Mouse (Mus musculus) forebrain, embryonic 13.5 days (tissue): ENCODE results near the gene Zfp473. TPM values are rescaled to one million over a fixed set of nuclear protein-coding genes. Genes with fewer than 3 reads are reported as not detected.
"Not testable (repeated sequence)": the region's sequence is repeated elsewhere in the genome, so short reads cannot be mapped to it uniquely, and the experiment has no call there.

Source experiments
- ATAC-seq: fragments of 200-750 bp; cut with Nextera tagmentation; 2 replicates; pipeline ENCODE4 v1.8.0; 2017
- H3K27ac ChIP-seq: fragments of 300-500 bp; sonication (generic); 2 replicates; pipeline ENCODE4 v1.5.1; 2015; ENCODE audit warnings: inconsistent platforms, mild to moderate bottlenecking, moderate library complexity
- H3K27me3 ChIP-seq: fragments of 300-500 bp; sonication (generic); 2 replicates; pipeline ENCODE4 v1.6.1; 2015; ENCODE audit warnings: mild to moderate bottlenecking, inconsistent platforms
- H3K36me3 ChIP-seq: fragments of 300-500 bp; sonication (generic); 2 replicates; pipeline ENCODE4 v1.6.1; 2015; ENCODE audit warnings: mild to moderate bottlenecking, inconsistent platforms; ENCODE audit not compliant: poor library complexity, severe bottlenecking
- H3K4me1 ChIP-seq: fragments of 300-500 bp; sonication (generic); 2 replicates; pipeline ENCODE4 v1.6.1; 2015; ENCODE audit warnings: inconsistent platforms
- H3K4me2 ChIP-seq: fragments of 300-500 bp; sonication (generic); 2 replicates; pipeline ENCODE4 v1.6.1; 2015; ENCODE audit warnings: inconsistent platforms, mild to moderate bottlenecking, moderate library complexity
- H3K4me3 ChIP-seq: fragments of 300-500 bp; sonication (generic); 2 replicates; pipeline ENCODE4 v1.5.1; 2015; ENCODE audit warnings: mild to moderate bottlenecking, inconsistent platforms
- H3K9ac ChIP-seq: fragments of 300-500 bp; sonication (generic); 2 replicates; pipeline ENCODE4 v1.6.1; 2015; ENCODE audit warnings: mild to moderate bottlenecking, inconsistent platforms
- H3K9me3 ChIP-seq: fragments of 300-500 bp; sonication (generic); replicated peaks from 2 replicates; pipeline ENCODE4 v1.6.1; 2016; ENCODE audit warnings: inconsistent platforms
- WGBS: fragments of 180-500 bp; shearing (Covaris S2); methylation state at CpG from one replicate; pipeline ENCODE4 v1.1.7; 2015; 5-methylcytosine and 5-hydroxymethylcytosine counted together
- polyA plus RNA-seq: library from polyadenylated mRNA; unstranded; fragments of >200 nt; fragmentation: Nextera tagmentation; extraction: Ambion mirVana; gene quantifications from 2 replicates; pipeline ENCODE4 v1.2.1, GENCODE M21; 2015

The Zfp473 gene
- polyA plus RNA-seq, 1 experiment from 2014 or later: 1.4 TPM

DNA sequence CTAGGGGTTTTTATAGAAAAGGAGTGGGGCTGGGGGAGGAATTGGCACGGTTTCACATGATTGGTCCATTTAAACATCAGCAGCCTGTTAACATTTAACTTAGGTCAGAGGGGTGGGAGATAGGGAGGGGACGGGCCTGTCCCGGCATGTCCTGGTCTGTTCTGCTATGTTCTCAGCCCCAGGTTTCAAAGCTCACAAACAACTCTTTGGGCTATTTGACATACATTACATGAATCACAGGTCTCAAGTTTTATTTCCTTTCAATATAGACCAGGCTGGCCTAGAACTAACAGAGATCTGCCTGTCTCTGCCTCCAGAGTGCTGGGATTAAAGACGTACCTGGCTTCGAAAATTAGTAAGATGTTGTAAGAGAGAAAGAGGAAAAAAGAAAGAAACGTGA is 42.8 kb downstream of the Zfp473 start:
- H3K9me3 ChIP-seq, H3K4me3 ChIP-seq, H3K27me3 ChIP-seq, H3K4me2 ChIP-seq, H3K4me1 ChIP-seq, H3K9ac ChIP-seq, H3K27ac ChIP-seq, H3K36me3 ChIP-seq, ATAC-seq: not testable (repeated sequence)
- 93% methylated on average over 6 of the region's 6 CpGs for WGBS

DNA sequence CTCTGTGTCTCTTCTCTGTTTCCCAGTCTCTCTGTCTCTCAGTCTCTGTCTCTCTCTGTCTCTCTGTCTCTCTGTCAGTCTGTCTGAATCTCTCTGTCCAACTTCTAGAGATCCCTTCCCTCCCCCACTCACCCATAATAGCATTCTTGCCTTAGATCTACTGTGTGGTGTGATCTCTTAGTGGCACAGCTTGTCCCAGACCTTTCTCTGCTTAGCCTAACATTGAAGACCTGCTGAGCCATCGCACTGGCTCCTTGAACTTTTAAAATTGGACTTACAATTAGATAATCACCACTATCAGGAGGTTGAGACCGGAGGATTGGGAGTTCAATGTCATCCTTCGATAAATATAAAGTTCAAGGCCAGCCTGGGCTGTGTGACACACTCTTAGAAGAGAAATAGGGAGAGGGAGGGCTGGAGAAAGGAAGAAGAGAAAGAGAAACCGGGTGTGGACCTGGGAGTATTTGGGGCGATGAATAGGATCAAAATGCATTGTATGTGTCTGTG is 43.6 kb downstream of the Zfp473 start:
- Histone ChIP-seq H3K27me3 (no peaks in the 10 kb centered on the region), H3K36me3 (no peaks in the 10 kb centered on the region), H3K4me1 (no peaks in the 10 kb centered on the region), H3K27ac (no peak overlapping the region), H3K9me3 (0 out of 2 replicates have a peak, but pooled peaks cover 4% of the 10 kb centered on the region), H3K4me3 (no peak overlapping the region), H3K4me2 (no peak overlapping the region), H3K9ac (no peak overlapping the region)
- ATAC-seq: no peak
- WGBS: 87% methylated on average over 5 of the region's 5 CpGs

DNA sequence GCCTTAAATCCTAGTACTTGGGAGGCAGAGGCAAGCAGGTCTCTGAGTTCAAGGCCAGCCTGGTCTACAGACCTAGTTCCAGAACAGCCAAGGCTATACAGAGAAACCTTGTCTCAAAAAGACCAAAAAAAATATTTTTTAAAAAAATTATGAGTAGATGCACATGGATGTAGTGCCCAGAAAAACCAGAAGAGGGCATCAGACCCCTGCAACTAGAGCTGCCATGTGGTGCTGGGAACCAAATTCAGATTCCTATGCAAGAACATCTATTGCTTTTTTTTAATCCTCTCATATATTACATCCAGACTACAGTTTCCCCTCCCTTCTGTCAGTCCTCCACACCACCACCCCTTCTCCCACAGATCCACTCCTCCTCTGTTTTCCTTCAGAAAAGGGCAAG is 44.5 kb downstream of the Zfp473 start:
- no peaks in the 10 kb centered on the region for H3K4me1 ChIP-seq
- H3K9ac ChIP-seq: no peak overlapping the region
- H3K36me3 ChIP-seq: no peaks in the 10 kb centered on the region
- no peak overlapping the region for H3K4me2 ChIP-seq
- no peaks in the 10 kb centered on the region for H3K27me3 ChIP-seq
- H3K27ac ChIP-seq: no peak overlapping the region
- H3K4me3 ChIP-seq: no peak overlapping the region
- 0 out of 2 replicates have a peak, but pooled peaks cover 4% of the 10 kb centered on the region for H3K9me3 ChIP-seq
- no peak for ATAC-seq

DNA sequence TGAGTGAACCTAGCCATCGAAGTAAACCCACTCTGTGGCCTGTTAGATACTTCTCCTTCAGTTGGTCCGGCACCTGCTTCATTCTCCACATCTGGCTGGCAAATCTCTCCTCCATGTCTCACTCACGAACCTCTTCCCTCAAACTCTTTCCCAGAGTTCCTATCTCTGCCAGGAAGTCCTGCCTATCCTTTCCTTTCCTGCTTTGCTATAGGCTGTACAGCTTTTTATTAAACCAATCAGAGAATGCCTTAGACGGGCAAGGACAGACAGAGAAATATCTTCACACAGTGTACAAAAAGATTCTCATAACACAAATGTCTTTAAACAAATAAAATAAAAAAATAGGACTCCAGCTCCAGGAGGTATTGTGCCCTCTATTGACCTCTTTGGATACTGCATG is 45.8 kb downstream of the Zfp473 start:
- no peaks in the 10 kb centered on the region for H3K4me1 ChIP-seq
- no peaks in the 10 kb centered on the region for H3K27me3 ChIP-seq
- H3K9ac ChIP-seq: no peak overlapping the region
- no peak overlapping the region for H3K27ac ChIP-seq
- no peak for ATAC-seq
- H3K36me3 ChIP-seq: no peaks in the 10 kb centered on the region
- 92% methylated on average over 4 of the region's 4 CpGs for WGBS
- no peak overlapping the region for H3K4me3 ChIP-seq
- no peak overlapping the region for H3K4me2 ChIP-seq
- H3K9me3 ChIP-seq: 0 out of 2 replicates have a peak, but pooled peaks cover 3% of the 10 kb centered on the region

- Histone ChIP-seq H3K4me2 (no peak overlapping the region), H3K9me3 (no peaks in the 10 kb centered on the region), H3K27me3 (no peaks in the 10 kb centered on the region), H3K9ac (no peak overlapping the region), H3K36me3 (no peaks in the 10 kb centered on the region), H3K27ac (no peak overlapping the region), H3K4me1 (no peaks in the 10 kb centered on the region), H3K4me3 (no peak overlapping the region)
- ATAC-seq: no peak
- WGBS: 56% methylated on average over 3 of the region's 3 CpGs
These were observed 46.5 kb downstream of the Zfp473 start for GRCm38 (mm10) chr7:44704363-44704762.

DNA sequence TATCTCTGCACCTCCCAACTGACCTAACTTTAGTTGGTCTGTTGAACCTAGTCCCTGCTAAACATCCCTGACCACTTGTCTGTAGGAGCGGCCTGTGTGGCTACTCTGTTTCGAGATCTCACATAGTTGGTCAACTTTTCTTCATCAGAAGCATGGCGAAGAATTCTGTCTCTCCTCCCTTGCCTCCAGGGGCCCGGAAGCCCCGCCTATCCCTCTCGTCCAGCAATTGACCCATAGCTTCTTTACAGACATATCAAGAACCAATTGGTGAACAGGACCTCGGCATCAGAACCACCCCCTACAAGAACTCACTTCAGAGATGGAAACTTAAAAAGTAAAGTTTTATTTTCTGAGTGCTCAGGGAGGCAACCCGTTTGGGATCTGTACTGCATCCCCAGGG is 47.9 kb downstream of the Zfp473 start:
- no peaks in the 10 kb centered on the region for H3K27me3 ChIP-seq
- WGBS: 81% methylated on average over 8 of the region's 8 CpGs
- no peaks in the 10 kb centered on the region for H3K4me1 ChIP-seq
- H3K9ac ChIP-seq: no peak overlapping the region
- no peaks in the 10 kb centered on the region for H3K36me3 ChIP-seq
- no peak for ATAC-seq
- no peak overlapping the region for H3K27ac ChIP-seq
- H3K9me3 ChIP-seq: no peaks in the 10 kb centered on the region
- H3K4me3 ChIP-seq: no peak overlapping the region
- H3K4me2 ChIP-seq: no peak overlapping the region

GRCm38 (mm10) chr7:44701921-44702320 is 48.9 kb downstream of the Zfp473 start:
- WGBS: 8% methylated on average over 5 of the region's 6 CpGs
- Histone ChIP-seq H3K4me2 (no peak overlapping the region), H3K27ac (no peak overlapping the region), H3K4me3 (no peak overlapping the region), H3K4me1 (peaks cover 8% of the 10 kb centered on the region), H3K9ac (no peak overlapping the region), H3K36me3 (no peaks in the 10 kb centered on the region), H3K27me3 (no peaks in the 10 kb centered on the region; the same call in 1 of the 2 replicates), H3K9me3 (no peaks in the 10 kb centered on the region)
- peak; percentile 69; the same call in 1 of the 2 replicates for ATAC-seq

- Histone ChIP-seq H3K27ac (no peak overlapping the region), H3K9ac (no peak overlapping the region), H3K36me3 (no peaks in the 10 kb centered on the region), H3K27me3 (no peaks in the 10 kb centered on the region; the same call in 1 of the 2 replicates), H3K4me2 (no peak overlapping the region), H3K9me3 (no peaks in the 10 kb centered on the region), H3K4me1 (peaks cover 11% of the 10 kb centered on the region), H3K4me3 (no peak overlapping the region)
- 65% methylated on average over 7 of the region's 7 CpGs for WGBS
- ATAC-seq: no peak
These were observed 52.9 kb downstream of the Zfp473 start for GRCm38 (mm10) chr7:44697980-44698379.

DNA sequence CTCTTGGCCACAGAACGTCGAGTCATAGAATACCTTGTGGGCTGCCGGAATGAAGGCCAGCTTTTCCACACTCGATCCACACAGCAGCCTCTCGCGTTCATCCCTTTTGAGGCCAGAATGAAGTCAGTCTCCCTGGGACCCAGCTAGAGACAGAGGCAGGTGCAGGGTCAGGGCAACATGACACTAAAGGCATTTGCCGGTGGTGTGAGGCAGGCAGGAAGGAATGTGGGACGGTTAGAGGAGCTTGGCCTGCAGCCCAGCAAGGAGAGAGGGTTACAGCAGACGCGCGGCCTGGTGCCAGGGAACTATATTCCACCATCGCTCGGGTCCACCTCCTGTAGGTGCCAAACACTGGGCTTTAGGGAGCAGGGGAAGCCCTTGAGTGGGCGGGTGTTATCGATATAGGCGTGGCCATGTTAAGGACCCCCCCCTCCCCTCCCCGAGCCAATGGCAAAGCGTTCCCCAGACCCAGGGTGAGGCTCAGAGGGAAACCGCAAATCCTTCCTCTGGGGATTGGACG is 53.6 kb downstream of the Zfp473 start:
- 0 out of 2 replicates have a peak overlapping the region, but pooled peaks have one; percentile 14 for H3K27ac ChIP-seq
- no peaks in the 10 kb centered on the region for H3K36me3 ChIP-seq
- 15% methylated on average over 20 of the region's 20 CpGs for WGBS
- no peak for ATAC-seq
- H3K4me1 ChIP-seq: peaks cover 11% of the 10 kb centered on the region
- no peak overlapping the region for H3K4me3 ChIP-seq
- no peaks in the 10 kb centered on the region for H3K9me3 ChIP-seq
- no peaks in the 10 kb centered on the region; the same call in 1 of the 2 replicates for H3K27me3 ChIP-seq
- no peak overlapping the region for H3K9ac ChIP-seq
- H3K4me2 ChIP-seq: peak overlapping the region; percentile 27

DNA sequence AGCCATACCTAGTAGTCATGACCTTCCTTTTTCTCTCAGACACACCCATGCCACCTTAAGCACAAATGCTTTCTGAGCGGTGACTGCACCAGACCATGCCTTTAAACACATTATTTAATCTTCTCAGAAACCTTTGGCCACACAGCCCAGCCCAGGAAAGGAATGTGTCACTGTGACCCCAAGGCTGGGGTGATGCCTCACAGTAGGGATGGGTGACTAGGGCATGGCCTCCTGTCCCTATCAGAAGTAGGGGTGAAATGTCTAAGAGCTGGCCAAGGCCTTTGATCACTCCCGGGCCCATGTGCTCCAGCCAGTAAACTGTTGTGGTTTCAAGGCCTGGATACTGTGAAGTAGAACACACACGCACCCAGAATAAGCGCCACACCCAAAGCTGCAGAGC is 55.6 kb downstream of the Zfp473 start:
- H3K27me3 ChIP-seq: no peaks in the 10 kb centered on the region; the same call in 1 of the 2 replicates
- H3K4me2 ChIP-seq: no peak overlapping the region
- WGBS: 91% methylated on average over 4 of the region's 4 CpGs
- ATAC-seq: no peak
- H3K27ac ChIP-seq: no peak overlapping the region
- no peaks in the 10 kb centered on the region for H3K9me3 ChIP-seq
- no peak overlapping the region for H3K9ac ChIP-seq
- H3K36me3 ChIP-seq: no peaks in the 10 kb centered on the region
- no peak overlapping the region for H3K4me3 ChIP-seq
- H3K4me1 ChIP-seq: peaks cover 11% of the 10 kb centered on the region

DNA sequence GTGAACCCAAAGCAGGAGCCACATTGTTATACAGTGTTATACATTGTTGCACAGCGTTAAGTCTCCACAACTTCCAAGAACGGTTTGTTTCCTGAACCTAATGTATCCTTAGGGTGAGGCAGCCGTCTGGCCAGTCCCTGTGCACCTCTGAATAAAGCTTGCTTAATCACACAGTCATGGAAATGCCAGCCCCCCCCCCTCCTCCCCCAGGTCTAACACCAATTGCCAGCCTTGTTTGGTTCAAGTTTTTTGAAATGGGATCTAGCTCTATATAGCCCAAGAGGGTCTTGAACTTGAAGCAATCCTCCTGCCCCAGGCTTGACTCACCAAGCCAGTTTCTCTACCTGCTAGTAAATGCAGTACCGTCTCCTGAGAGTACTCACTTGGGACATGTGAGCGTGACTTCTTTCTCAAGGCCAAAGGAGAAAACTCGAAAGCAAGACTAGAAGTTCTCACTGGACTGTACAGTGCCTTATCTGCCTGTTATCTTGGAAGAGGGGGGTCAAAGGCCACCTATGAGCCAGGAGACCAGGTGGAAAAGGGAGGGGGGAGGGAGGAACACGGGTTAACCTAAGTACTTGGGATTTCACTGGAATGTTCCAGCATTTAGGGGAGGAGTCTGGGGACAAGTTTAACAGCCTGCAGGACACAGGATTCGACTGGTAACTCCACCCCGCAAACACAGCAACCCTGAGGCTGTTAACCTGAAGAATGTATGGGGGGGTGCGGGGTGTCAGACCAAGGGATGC is 57.2 kb downstream of the Zfp473 start:
- Histone ChIP-seq H3K4me3 (no peak overlapping the region), H3K4me1 (peaks cover 11% of the 10 kb centered on the region), H3K36me3 (no peaks in the 10 kb centered on the region), H3K27me3 (no peaks in the 10 kb centered on the region; the same call in 1 of the 2 replicates), H3K27ac (no peak overlapping the region), H3K9ac (no peak overlapping the region), H3K4me2 (no peak overlapping the region), H3K9me3 (no peaks in the 10 kb centered on the region)
- WGBS: 82% methylated on average over 10 of the region's 10 CpGs
- ATAC-seq: no peak

DNA sequence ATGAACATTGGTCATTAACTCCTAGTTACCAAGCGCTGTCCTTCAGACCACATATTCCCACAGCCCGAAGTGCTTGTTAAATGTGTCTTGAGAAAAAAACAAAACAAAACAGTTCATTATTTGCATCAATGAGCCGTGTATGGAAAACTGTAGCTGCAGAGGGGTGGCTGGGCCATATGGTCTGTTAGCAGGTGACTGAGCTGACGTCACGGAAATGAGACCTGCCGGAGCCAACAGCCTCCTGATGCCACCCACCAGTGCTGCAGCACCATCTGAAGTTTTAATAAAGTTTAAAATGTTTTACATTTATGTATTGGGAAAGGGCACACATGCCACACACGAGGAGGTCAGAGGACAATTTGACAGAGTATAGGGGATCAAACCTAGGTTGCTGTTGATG is 61.5 kb downstream of the Zfp473 start:
- peaks cover 21% of the 10 kb centered on the region for H3K4me1 ChIP-seq
- no peak for ATAC-seq
- no peak overlapping the region for H3K27ac ChIP-seq
- no peak overlapping the region for H3K4me3 ChIP-seq
- H3K9ac ChIP-seq: no peak overlapping the region
- no peaks in the 10 kb centered on the region for H3K9me3 ChIP-seq
- H3K36me3 ChIP-seq: no peaks in the 10 kb centered on the region
- H3K4me2 ChIP-seq: no peak overlapping the region
- no peaks in the 10 kb centered on the region for H3K27me3 ChIP-seq
- 89% methylated on average over 7 of the region's 7 CpGs for WGBS
